Mouse (Mus musculus): ENCODE results near the gene C1qtnf5.

DNA sequence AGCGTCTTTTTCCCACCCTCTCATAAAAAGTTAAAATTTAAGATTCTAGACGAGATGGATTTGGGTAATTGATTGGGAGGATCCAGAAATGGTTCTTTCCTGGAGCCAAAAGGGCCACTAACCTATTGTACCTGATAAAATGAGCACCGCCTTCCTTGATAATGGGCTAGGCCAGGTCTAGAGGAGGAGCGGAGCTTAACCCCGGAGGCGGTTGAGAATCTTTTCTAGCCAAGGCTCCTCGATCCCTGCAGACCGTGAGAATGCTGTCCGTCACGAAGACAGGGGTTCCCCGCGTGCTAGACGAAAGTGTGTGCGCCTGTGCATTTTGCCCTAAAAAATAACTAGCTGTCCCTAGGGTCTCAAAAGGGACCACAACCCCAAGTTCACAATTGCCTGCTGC, 22.8 kb upstream of the C1qtnf5 start:
- TF ChIP-seq POLR2A (IDR thresholded peaks at IDR 0.05; ENCODE audit: borderline replicate concordance, insufficient read depth, low read length) = no peak
- no peak for TF ChIP-seq CTCF (IDR thresholded peaks at IDR 0.05; ENCODE audit: borderline replicate concordance, insufficient read depth, low read depth, low read length)

Data from cerebellum, adult 2 months (tissue).